Mouse (Mus musculus): Measurements from ENCODE around the gene Lhfpl2. TPM values are rescaled to one million over a fixed set of nuclear protein-coding genes. Genes with fewer than 3 reads are reported as not detected.

The Lhfpl2 gene
- polyA plus RNA-seq, 1 experiment from 2014 or later: 4.3 TPM

GRCm38 (mm10) chr13:94130394-94130793 is 72.8 kb downstream of the Lhfpl2 start:
- Histone ChIP-seq H3K9me3 (ENCODE audit: low read length) (no peaks in the 10 kb centered on the region), H3K4me3 (ENCODE audit: low read depth, low read length) (no peak overlapping the region), H3K9ac (replicated peaks) (no peak overlapping the region), H3K36me3 (replicated peaks; ENCODE audit: insufficient read depth, low read length) (no peaks in the 10 kb centered on the region), H3K27ac (ENCODE audit: low read depth) (no peak overlapping the region), H3K4me1 (ENCODE audit: insufficient read depth) (no peaks in the 10 kb centered on the region), H3K27me3 (ENCODE audit: insufficient read depth, low read length) (no peaks in the 10 kb centered on the region), H3K4me2 (ENCODE audit: low read depth, low read length) (no peak overlapping the region)
- TF ChIP-seq EP300 (IDR thresholded peaks at IDR 0.05; ENCODE audit: low read depth): no peak
- no peak for TF ChIP-seq CTCF (IDR thresholded peaks at IDR 0.05; ENCODE audit: low read depth)
- 67% methylated on average over 7 of the region's 7 CpGs for whole genome bisulfite sequencing (ENCODE audit: insufficient replicate concordance)
- peak; percentile 28; the same call in 1 of the 2 replicates for ATAC-seq
- no peak for DNase-seq

GRCm38 (mm10) chr13:94131135-94131534 is 73.5 kb downstream of the Lhfpl2 start:
- Histone ChIP-seq H3K27me3 (ENCODE audit: insufficient read depth, low read length) (no peaks in the 10 kb centered on the region), H3K4me1 (ENCODE audit: insufficient read depth) (no peaks in the 10 kb centered on the region), H3K36me3 (replicated peaks; ENCODE audit: insufficient read depth, low read length) (no peaks in the 10 kb centered on the region), H3K4me2 (ENCODE audit: low read depth, low read length) (no peak overlapping the region; the same call in 1 of the 2 replicates), H3K9me3 (ENCODE audit: low read length) (no peaks in the 10 kb centered on the region), H3K27ac (ENCODE audit: low read depth) (no peak overlapping the region), H3K9ac (replicated peaks) (no peak overlapping the region; the same call in 1 of the 2 replicates), H3K4me3 (ENCODE audit: low read depth, low read length) (no peak overlapping the region)
- DNase-seq (no peak), ATAC-seq (peak; percentile 93)
- no peak for TF ChIP-seq CTCF (IDR thresholded peaks at IDR 0.05; ENCODE audit: low read depth)
- TF ChIP-seq EP300 (IDR thresholded peaks at IDR 0.05; ENCODE audit: low read depth): no peak
- 60% methylated on average over 4 of the region's 4 CpGs for WGBS (ENCODE audit: insufficient replicate concordance)

GRCm38 (mm10) chr13:94132187-94132995 is 74.8 kb downstream of the Lhfpl2 start:
- Histone ChIP-seq H3K9ac (replicated peaks) (no peak overlapping the region), H3K36me3 (replicated peaks; ENCODE audit: insufficient read depth, low read length) (no peaks in the 10 kb centered on the region), H3K4me2 (ENCODE audit: low read depth, low read length) (no peak overlapping the region), H3K4me3 (ENCODE audit: low read depth, low read length) (no peak overlapping the region), H3K27ac (ENCODE audit: low read depth) (no peak overlapping the region), H3K27me3 (ENCODE audit: insufficient read depth, low read length) (no peaks in the 10 kb centered on the region), H3K9me3 (ENCODE audit: low read length) (no peaks in the 10 kb centered on the region), H3K4me1 (ENCODE audit: insufficient read depth) (peaks cover 3% of the 10 kb centered on the region; the same call in 1 of the 2 replicates)
- ATAC-seq: no peak
- no peak for DNase-seq
- 71% methylated on average over 13 of the region's 13 CpGs for WGBS (ENCODE audit: insufficient replicate concordance)
- TF ChIP-seq CTCF (IDR thresholded peaks at IDR 0.05; ENCODE audit: low read depth) (no peak), EP300 (IDR thresholded peaks at IDR 0.05; ENCODE audit: low read depth) (no peak)

- Histone ChIP-seq H3K4me1 (ENCODE audit: insufficient read depth) (peaks cover 3% of the 10 kb centered on the region; the same call in 1 of the 2 replicates), H3K9ac (replicated peaks) (no peak overlapping the region), H3K36me3 (replicated peaks; ENCODE audit: insufficient read depth, low read length) (no peaks in the 10 kb centered on the region), H3K27me3 (ENCODE audit: insufficient read depth, low read length) (no peaks in the 10 kb centered on the region), H3K4me2 (ENCODE audit: low read depth, low read length) (no peak overlapping the region), H3K9me3 (ENCODE audit: low read length) (no peaks in the 10 kb centered on the region), H3K27ac (ENCODE audit: low read depth) (no peak overlapping the region), H3K4me3 (ENCODE audit: low read depth, low read length) (no peak overlapping the region)
- WGBS (ENCODE audit: insufficient replicate concordance): 59% methylated on average over 7 of the region's 7 CpGs
- DNase-seq (no peak), ATAC-seq (no peak)
- TF ChIP-seq EP300 (IDR thresholded peaks at IDR 0.05; ENCODE audit: low read depth): no peak
These were observed 77.0 kb downstream of the Lhfpl2 start for GRCm38 (mm10) chr13:94134646-94135045.

GRCm38 (mm10) chr13:94135180-94135579 is 77.6 kb downstream of the Lhfpl2 start:
- Histone ChIP-seq H3K9me3 (ENCODE audit: low read length) (no peaks in the 10 kb centered on the region), H3K9ac (replicated peaks) (no peak overlapping the region), H3K4me2 (ENCODE audit: low read depth, low read length) (no peak overlapping the region), H3K36me3 (replicated peaks; ENCODE audit: insufficient read depth, low read length) (no peaks in the 10 kb centered on the region), H3K4me3 (ENCODE audit: low read depth, low read length) (no peak overlapping the region), H3K27me3 (ENCODE audit: insufficient read depth, low read length) (no peaks in the 10 kb centered on the region), H3K27ac (ENCODE audit: low read depth) (peak overlapping the region; percentile 29; the same call in 1 of the 2 replicates), H3K4me1 (ENCODE audit: insufficient read depth) (peaks cover 3% of the 10 kb centered on the region; the same call in 1 of the 2 replicates)
- ATAC-seq (no peak), DNase-seq (no peak)
- TF ChIP-seq CTCF (IDR thresholded peaks at IDR 0.05; ENCODE audit: low read depth) (no peak), EP300 (IDR thresholded peaks at IDR 0.05; ENCODE audit: low read depth) (no peak)
- 58% methylated on average over 7 of the region's 7 CpGs for WGBS (ENCODE audit: insufficient replicate concordance)

- DNase-seq (no peak), ATAC-seq (no peak)
- H3K4me3 ChIP-seq (ENCODE audit: low read depth, low read length): no peak overlapping the region
- peak overlapping the region; percentile 29; the same call in 1 of the 2 replicates for H3K27ac ChIP-seq (ENCODE audit: low read depth)
- H3K4me1 ChIP-seq (ENCODE audit: insufficient read depth): peaks cover 3% of the 10 kb centered on the region
- no peak for TF ChIP-seq EP300 (IDR thresholded peaks at IDR 0.05; ENCODE audit: low read depth)
- TF ChIP-seq CTCF (IDR thresholded peaks at IDR 0.05; ENCODE audit: low read depth): no peak
- H3K36me3 ChIP-seq (replicated peaks; ENCODE audit: insufficient read depth, low read length): no peaks in the 10 kb centered on the region
- no peaks in the 10 kb centered on the region for H3K9me3 ChIP-seq (ENCODE audit: low read length)
- 61% methylated on average over 14 of the region's 14 CpGs for WGBS (ENCODE audit: insufficient replicate concordance)
- no peaks in the 10 kb centered on the region for H3K27me3 ChIP-seq (ENCODE audit: insufficient read depth, low read length)
- H3K9ac ChIP-seq (replicated peaks): no peak overlapping the region
- H3K4me2 ChIP-seq (ENCODE audit: low read depth, low read length): no peak overlapping the region
These were observed 82.3 kb downstream of the Lhfpl2 start for GRCm38 (mm10) chr13:94139713-94140445.
